Mouse (Mus musculus) kidney, postnatal 0 days (tissue): ENCODE measurements around the gene Immp2l. TPM values are rescaled to one million over a fixed set of nuclear protein-coding genes. Genes with fewer than 3 reads are reported as not detected.

Experiments used
- ATAC-seq: fragments of 200-750 bp; cut with Nextera tagmentation; replicated peaks from 2 replicates; pipeline ENCODE4 v1.8.0; 2017; ENCODE audit warnings: low read depth, moderate number of reproducible peaks, moderate TSS enrichment, moderate library complexity; ENCODE audit not compliant: low FRiP score
- DNase-seq: peaks from one replicate; pipeline ENCODE4 v3.0.0-alpha.2; 2016; ENCODE audit warnings: low spot score
- H3K27ac ChIP-seq: fragments of 300-500 bp; sonication (generic); 2 replicates; pipeline ENCODE4 v1.5.1; 2014; ENCODE audit warnings: mild to moderate bottlenecking
- H3K27me3 ChIP-seq: fragments of 300-500 bp; sonication (generic); 2 replicates; pipeline ENCODE4 v1.6.1; 2014; ENCODE audit warnings: low read length, mixed read lengths; ENCODE audit not compliant: insufficient read depth
- H3K36me3 ChIP-seq: fragments of 300-500 bp; sonication (generic); 2 replicates; pipeline ENCODE4 v1.6.1; 2014; ENCODE audit warnings: low read length, mixed read lengths; ENCODE audit not compliant: insufficient read depth
- H3K4me1 ChIP-seq: fragments of 300-500 bp; sonication (generic); replicated peaks from 2 replicates; pipeline ENCODE4 v1.6.1; 2014; ENCODE audit warnings: antibody characterized with exemption, low read length, mixed read lengths; ENCODE audit not compliant: insufficient read depth
- H3K4me2 ChIP-seq: fragments of 300-500 bp; sonication (generic); 2 replicates; pipeline ENCODE4 v1.6.1; 2014; ENCODE audit warnings: mild to moderate bottlenecking, low read length, moderate library complexity, mixed read lengths
- H3K4me3 ChIP-seq: fragments of 300-500 bp; sonication (generic); replicated peaks from 2 replicates; pipeline ENCODE4 v1.5.1; 2014; ENCODE audit warnings: low read depth, low read length
- H3K9ac ChIP-seq: fragments of 300-500 bp; sonication (generic); 2 replicates; pipeline ENCODE4 v1.6.1; 2014; ENCODE audit warnings: low read depth, low read length
- H3K9me3 ChIP-seq: fragments of 300-500 bp; sonication (generic); replicated peaks from 2 replicates; pipeline ENCODE4 v1.6.1; 2016; ENCODE audit warnings: low read length, inconsistent platforms, mixed read lengths
- CTCF ChIP-seq: IDR thresholded peaks from 2 replicates; pipeline ENCODE4 v1.5.1; 2016; ENCODE audit warnings: antibody characterized with exemption, low read depth, mild to moderate bottlenecking, moderate library complexity
- WGBS: fragments of 180-500 bp; shearing (Covaris S2); extraction: QIAGEN DNeasy Blood & Tissue Kit; methylation state at CpG from one replicate; pipeline ENCODE4 v1.1.7; 2014; 5-methylcytosine and 5-hydroxymethylcytosine counted together
- polyA plus RNA-seq: library from polyadenylated mRNA; unstranded; fragments of >200 nt; fragmentation: Nextera tagmentation; extraction: Ambion mirVana; gene quantifications from 2 replicates; pipeline ENCODE4 v1.2.1, GENCODE M21; 2015

The Immp2l gene
- polyA plus RNA-seq, 1 experiment from 2014 or later, result 8.7 TPM

DNA sequence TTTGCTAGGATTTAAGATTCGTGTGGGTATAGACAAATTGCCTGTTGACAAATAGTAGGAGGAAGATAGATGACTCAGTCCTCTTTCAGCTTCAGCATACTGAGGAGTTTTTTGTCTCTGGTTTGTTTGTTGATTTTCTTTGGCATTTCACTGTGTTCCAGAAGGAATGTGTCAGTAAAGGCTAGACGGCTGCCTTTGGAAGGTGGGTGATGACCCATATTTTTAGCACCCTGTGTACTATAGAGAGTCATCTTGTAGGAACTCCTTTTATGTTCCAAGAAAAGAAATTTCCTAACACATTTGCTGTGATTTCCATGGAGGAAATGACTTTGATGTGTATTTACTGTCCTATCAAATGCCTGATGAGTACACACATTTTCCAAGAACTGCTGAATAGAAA, 651.0 kb downstream of the Immp2l start:
- ATAC-seq (no peak), DNase-seq (no peak)
- WGBS, result 39% methylated on average over 2 of the region's 2 CpGs
- Histone ChIP-seq H3K36me3 (no peaks in the 10 kb centered on the region), H3K4me3 (no peak overlapping the region), H3K27ac (no peak overlapping the region), H3K9me3 (no peaks in the 10 kb centered on the region), H3K4me2 (no peak overlapping the region), H3K27me3 (no peaks in the 10 kb centered on the region), H3K9ac (no peak overlapping the region), H3K4me1 (no peaks in the 10 kb centered on the region)
- no peak for TF ChIP-seq CTCF

GRCm38 (mm10) chr12:41680141-41680540, 656.3 kb downstream of the Immp2l start:
- no peaks in the 10 kb centered on the region for H3K9me3 ChIP-seq
- WGBS, result 100% methylated on average over 1 of the region's 1 CpGs
- no peak overlapping the region for H3K4me3 ChIP-seq
- no peaks in the 10 kb centered on the region for H3K4me1 ChIP-seq
- no peak overlapping the region for H3K4me2 ChIP-seq
- H3K9ac ChIP-seq, result no peak overlapping the region
- H3K36me3 ChIP-seq, result no peaks in the 10 kb centered on the region
- TF ChIP-seq CTCF, result peak; percentile 63
- no peak overlapping the region for H3K27ac ChIP-seq
- no peaks in the 10 kb centered on the region for H3K27me3 ChIP-seq
- DNase-seq (peak; percentile 19), ATAC-seq (no peak)

- Histone ChIP-seq H3K4me1 (no peaks in the 10 kb centered on the region), H3K27me3 (no peaks in the 10 kb centered on the region), H3K4me3 (no peak overlapping the region), H3K9me3 (no peaks in the 10 kb centered on the region), H3K9ac (no peak overlapping the region), H3K36me3 (no peaks in the 10 kb centered on the region), H3K4me2 (no peak overlapping the region), H3K27ac (no peak overlapping the region)
- WGBS, result 76% methylated on average over 1 of the region's 1 CpGs
- DNase-seq (no peak), ATAC-seq (no peak)
- no peak for TF ChIP-seq CTCF
Observed at GRCm38 (mm10) chr12:41682141-41682540, 658.3 kb downstream of the Immp2l start.

GRCm38 (mm10) chr12:41689809-41690208, 665.9 kb downstream of the Immp2l start:
- Histone ChIP-seq H3K27me3 (no peaks in the 10 kb centered on the region), H3K27ac (no peak overlapping the region), H3K9ac (no peak overlapping the region), H3K4me2 (no peak overlapping the region), H3K4me3 (no peak overlapping the region), H3K9me3 (no peaks in the 10 kb centered on the region), H3K4me1 (no peaks in the 10 kb centered on the region), H3K36me3 (no peaks in the 10 kb centered on the region)
- DNase-seq (no peak), ATAC-seq (no peak)
- TF ChIP-seq CTCF, result no peak
- WGBS, result 92% methylated on average over 3 of the region's 3 CpGs

DNA sequence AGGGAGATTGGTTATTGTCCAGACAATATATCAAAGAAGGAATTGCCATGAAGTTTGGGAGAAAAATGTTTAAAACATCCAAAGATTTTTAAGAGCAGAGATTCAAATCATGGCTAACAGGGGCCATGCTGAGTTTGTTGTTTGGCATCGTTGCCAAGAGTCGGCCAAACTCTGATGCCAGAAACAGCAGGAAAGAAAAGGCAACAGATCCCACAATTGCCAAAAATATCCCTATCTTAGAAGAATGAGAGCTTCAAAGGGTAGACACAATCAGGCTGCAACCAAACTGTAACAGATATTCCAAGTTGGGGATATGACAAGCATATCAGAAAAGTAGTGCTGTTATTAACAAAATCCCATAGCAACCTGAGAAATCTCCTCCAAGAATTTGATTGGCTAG, 686.7 kb downstream of the Immp2l start:
- no peak overlapping the region for H3K4me3 ChIP-seq
- H3K4me2 ChIP-seq, result no peak overlapping the region
- no peaks in the 10 kb centered on the region for H3K9me3 ChIP-seq
- H3K27ac ChIP-seq, result no peak overlapping the region
- no peak overlapping the region for H3K9ac ChIP-seq
- TF ChIP-seq CTCF, result no peak
- no peak for ATAC-seq
- no peaks in the 10 kb centered on the region for H3K36me3 ChIP-seq
- H3K27me3 ChIP-seq, result no peaks in the 10 kb centered on the region
- no peak for DNase-seq
- WGBS, result 97% methylated on average over 2 of the region's 2 CpGs
- no peaks in the 10 kb centered on the region for H3K4me1 ChIP-seq

- Histone ChIP-seq H3K9me3 (no peaks in the 10 kb centered on the region), H3K9ac (no peak overlapping the region), H3K4me1 (no peaks in the 10 kb centered on the region), H3K4me2 (no peak overlapping the region), H3K27ac (no peak overlapping the region), H3K4me3 (no peak overlapping the region), H3K36me3 (no peaks in the 10 kb centered on the region), H3K27me3 (no peaks in the 10 kb centered on the region)
- no peak for DNase-seq
- 58% methylated on average over 1 of the region's 1 CpGs for WGBS
- no peak for TF ChIP-seq CTCF
- ATAC-seq, result no peak
Observed at GRCm38 (mm10) chr12:41716946-41717345, 693.1 kb downstream of the Immp2l start.

- Histone ChIP-seq H3K27me3 (no peaks in the 10 kb centered on the region), H3K36me3 (no peaks in the 10 kb centered on the region), H3K4me1 (no peaks in the 10 kb centered on the region), H3K9ac (no peak overlapping the region), H3K4me3 (no peak overlapping the region), H3K9me3 (no peaks in the 10 kb centered on the region), H3K4me2 (no peak overlapping the region), H3K27ac (no peak overlapping the region)
- TF ChIP-seq CTCF, result no peak
- DNase-seq (no peak), ATAC-seq (no peak)
- 77% methylated on average over 2 of the region's 2 CpGs for WGBS
Observed at GRCm38 (mm10) chr12:41724585-41724984, 700.7 kb downstream of the Immp2l start.
